Mouse (Mus musculus) neural tube, embryonic 14.5 days (tissue): ENCODE results near the gene Tbk1. TPM values are rescaled to one million over a fixed set of nuclear protein-coding genes. Genes with fewer than 3 reads are reported as not detected.

ENCODE experiments used
- ATAC-seq: fragments of 200-750 bp; cut with Nextera tagmentation; 2 replicates; pipeline ENCODE4 v1.8.0; 2017; ENCODE audit warnings: low read depth, mild to moderate bottlenecking, moderate TSS enrichment, moderate library complexity
- H3K27ac ChIP-seq: fragments of 300-500 bp; sonication (generic); 2 replicates; pipeline ENCODE4 v1.5.1; 2014; ENCODE audit warnings: low read depth, mild to moderate bottlenecking, control low read depth, low read length, moderate library complexity, mixed read lengths
- H3K27me3 ChIP-seq: fragments of 300-500 bp; sonication (generic); 2 replicates; pipeline ENCODE4 v1.6.1; 2014; ENCODE audit warnings: low read length; ENCODE audit not compliant: control insufficient read depth, insufficient read depth
- H3K36me3 ChIP-seq: fragments of 300-500 bp; sonication (generic); 2 replicates; pipeline ENCODE4 v1.6.1; 2014; ENCODE audit warnings: low read length, mixed read lengths; ENCODE audit not compliant: control insufficient read depth, insufficient read depth
- H3K4me1 ChIP-seq: fragments of 300-500 bp; sonication (generic); 2 replicates; pipeline ENCODE4 v1.6.1; 2014; ENCODE audit warnings: low read length; ENCODE audit not compliant: control insufficient read depth, insufficient read depth
- H3K4me2 ChIP-seq: fragments of 300-500 bp; sonication (generic); 2 replicates; pipeline ENCODE4 v1.6.1; 2014; ENCODE audit warnings: mild to moderate bottlenecking, low read depth, low read length, control low read depth
- H3K4me3 ChIP-seq: fragments of 300-500 bp; sonication (generic); 2 replicates; pipeline ENCODE4 v1.5.1; 2014; ENCODE audit warnings: low read depth, low read length, control low read depth, mixed read lengths
- H3K9ac ChIP-seq: fragments of 300-500 bp; sonication (generic); replicated peaks from 2 replicates; pipeline ENCODE4 v1.6.1; 2014; ENCODE audit warnings: low read depth, mild to moderate bottlenecking, control low read depth, low read length, mixed read lengths
- H3K9me3 ChIP-seq: fragments of 300-500 bp; sonication (generic); 2 replicates; pipeline ENCODE4 v1.6.1; 2016; ENCODE audit warnings: low read length; ENCODE audit not compliant: control insufficient read depth
- WGBS: fragments of 180-500 bp; shearing (Covaris S2); extraction: QIAGEN DNeasy Blood & Tissue Kit; methylation state at CpG from one replicate; pipeline ENCODE4 v1.1.7; 2014; 5-methylcytosine and 5-hydroxymethylcytosine counted together
- microRNA-seq: library from miRNA; unstranded; fragments of <30 nt; microRNA quantifications from one replicate; pipeline ENCODE4, GENCODE M21; 2016
- polyA plus RNA-seq: library from polyadenylated mRNA; unstranded; fragments of >200 nt; fragmentation: Nextera tagmentation; extraction: Ambion mirVana; gene quantifications from 2 replicates; pipeline ENCODE4 v1.2.1, GENCODE M21; 2014

Tbk1 gene
- polyA plus RNA-seq, 1 experiment from 2014 or later: 37.5 TPM

DNA sequence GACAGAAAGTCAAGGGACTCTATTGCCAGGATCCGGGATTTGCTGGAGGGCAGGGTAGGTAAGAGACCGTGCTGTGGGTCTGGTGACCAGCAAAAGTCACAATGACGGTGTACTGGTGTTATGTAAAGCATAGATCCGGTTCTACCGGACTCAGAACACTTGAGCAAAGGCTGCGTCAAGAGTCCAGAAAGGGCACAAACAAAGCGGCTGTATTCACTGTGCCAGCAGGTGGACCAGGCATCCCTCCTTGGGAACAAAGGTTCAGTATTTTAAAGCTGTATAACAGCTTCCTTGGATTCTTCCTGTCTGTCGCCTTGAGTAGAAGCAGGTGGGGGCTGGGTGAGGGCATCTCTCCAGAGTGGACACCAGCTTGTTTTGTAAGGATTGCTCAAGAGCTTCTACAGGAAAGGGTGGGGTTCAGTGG, 88.1 kb downstream of the Tbk1 start:
- Histone ChIP-seq H3K9ac (no peak overlapping the region), H3K27ac (no peak overlapping the region), H3K4me3 (no peak overlapping the region), H3K36me3 (no peaks in the 10 kb centered on the region), H3K4me2 (no peak overlapping the region), H3K9me3 (no peaks in the 10 kb centered on the region), H3K4me1 (no peaks in the 10 kb centered on the region), H3K27me3 (no peaks in the 10 kb centered on the region)
- no peak for ATAC-seq
- WGBS: 72% methylated on average over 8 of the region's 8 CpGs

DNA sequence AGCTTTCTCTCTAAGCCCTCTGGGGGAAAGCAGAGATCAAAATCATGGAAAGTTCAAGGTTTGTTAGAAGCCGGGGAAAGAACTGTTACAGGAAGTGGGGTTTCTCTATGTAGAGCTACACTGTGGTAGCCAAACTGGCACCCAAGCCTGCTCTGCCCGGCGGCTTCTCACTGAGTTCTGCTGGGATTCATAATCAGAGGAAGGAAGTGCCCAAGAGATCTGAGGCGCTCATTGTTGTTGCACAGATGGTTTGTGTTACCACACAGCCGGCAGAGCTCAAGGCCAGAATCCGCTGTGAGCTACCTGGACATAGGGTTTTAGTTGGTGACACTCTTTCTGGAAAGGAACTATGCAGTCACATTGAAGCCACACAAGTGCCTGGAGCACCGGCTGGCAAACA, 88.6 kb downstream of the Tbk1 start:
- no peak overlapping the region for H3K27ac ChIP-seq
- no peaks in the 10 kb centered on the region for H3K27me3 ChIP-seq
- no peaks in the 10 kb centered on the region for H3K36me3 ChIP-seq
- no peak overlapping the region for H3K4me3 ChIP-seq
- ATAC-seq: no peak
- H3K9me3 ChIP-seq: no peaks in the 10 kb centered on the region
- no peak overlapping the region; the same call in 1 of the 2 replicates for H3K9ac ChIP-seq
- no peak overlapping the region for H3K4me2 ChIP-seq
- 88% methylated on average over 7 of the region's 7 CpGs for WGBS
- no peaks in the 10 kb centered on the region for H3K4me1 ChIP-seq

DNA sequence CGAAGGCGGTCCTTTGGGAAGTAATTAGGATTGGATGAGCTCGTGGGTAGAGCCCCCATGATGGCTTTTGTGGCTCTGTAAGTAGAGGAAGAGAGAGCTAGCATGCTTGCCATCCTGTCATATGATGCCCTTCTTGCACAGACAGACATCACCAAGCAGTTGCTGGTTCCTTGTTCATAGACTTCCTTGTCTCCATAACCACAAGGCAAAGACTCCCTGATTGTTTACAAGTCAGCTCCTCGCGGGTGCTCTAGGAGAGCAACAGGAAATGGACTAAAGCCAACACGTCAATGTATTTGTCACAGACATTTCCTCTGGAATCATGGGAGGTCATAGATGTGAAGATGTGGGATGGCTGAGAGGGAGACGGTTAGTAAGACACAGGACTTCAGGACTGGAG, 90.0 kb downstream of the Tbk1 start:
- no peaks in the 10 kb centered on the region for H3K4me1 ChIP-seq
- no peak for ATAC-seq
- no peak overlapping the region for H3K4me3 ChIP-seq
- no peak overlapping the region for H3K4me2 ChIP-seq
- no peaks in the 10 kb centered on the region for H3K27me3 ChIP-seq
- H3K36me3 ChIP-seq: no peaks in the 10 kb centered on the region
- no peak overlapping the region for H3K27ac ChIP-seq
- 80% methylated on average over 7 of the region's 7 CpGs for WGBS
- no peak overlapping the region for H3K9ac ChIP-seq
- no peaks in the 10 kb centered on the region for H3K9me3 ChIP-seq

Small RNAs within 50 kb of the gene (microRNA-seq; reads per million reads assigned to microRNA genes)
- not detected for gene Gm24330

Other genes starting within 250 kb of the Tbk1 start
- gene Tbc1d30, start 235.5 kb downstream of the Tbk1 start, polyA plus RNA-seq: 27.2 and 31.4 TPM in 2 replicates
- gene Gns, start 221.7 kb downstream of the Tbk1 start, polyA plus RNA-seq: 50.3 and 59.9 TPM in 2 replicates
- 4.1 and 6.9 TPM in 2 replicates for gene Rassf3, start 110.4 kb downstream of the Tbk1 start, polyA plus RNA-seq
- 28.4 and 39.3 TPM in 2 replicates for gene Xpot, start 39.5 kb upstream of the Tbk1 start, polyA plus RNA-seq
- gene D930020B18Rik, start 54.8 kb upstream of the Tbk1 start, polyA plus RNA-seq: 0.08 and 0.12 TPM in 2 replicates
- 2.2 and 3.0 TPM in 2 replicates for gene BC048403, start 153.2 kb upstream of the Tbk1 start, polyA plus RNA-seq